Mouse (Mus musculus) liver, embryonic 14.5 days (tissue): ENCODE data around the gene Dusp3. TPM values are rescaled to one million over a fixed set of nuclear protein-coding genes. Genes with fewer than 3 reads are reported as not detected.

Experiments used
- ATAC-seq: fragments of 200-750 bp; cut with Nextera tagmentation; 2 replicates; pipeline ENCODE4 v1.8.0; 2017; ENCODE audit warnings: moderate number of reproducible peaks, mild to moderate bottlenecking, moderate library complexity; ENCODE audit not compliant: insufficient read depth
- DNase-seq, 3 experiments: peaks; one replicate each; pipeline ENCODE4 v3.0.0-alpha.2; 2012 to 2013; ENCODE audit warnings: low read depth in 3 of 3, low spot score in 3 of 3
- H3K27ac ChIP-seq: fragments of 300-500 bp; sonication (generic); 2 replicates; pipeline ENCODE4 v1.5.1; 2014; ENCODE audit warnings: moderate library complexity, mild to moderate bottlenecking, control low read depth, inconsistent platforms
- H3K27me3 ChIP-seq: fragments of 300-500 bp; sonication (generic); 2 replicates; pipeline ENCODE4 v1.6.1; 2014; ENCODE audit warnings: mild to moderate bottlenecking, low read length, moderate library complexity; ENCODE audit not compliant: control insufficient read depth, insufficient read depth
- H3K36me3 ChIP-seq: fragments of 300-500 bp; sonication (generic); replicated peaks from 2 replicates; pipeline ENCODE4 v1.6.1; 2014; ENCODE audit warnings: low read depth; ENCODE audit not compliant: control insufficient read depth, insufficient read depth
- H3K4me1 ChIP-seq, 2 experiments: fragments of 200-500 bp in 1 of 2; fragments of 300-500 bp in 1 of 2; sonication (generic) in 1 of 2; replicated peaks; 2 replicates each; pipeline ENCODE4 v1.6.1; 2012 to 2014; ENCODE audit warnings: antibody characterized with exemption in 1 of 2, inconsistent platforms in 1 of 2, low read length in 1 of 2; ENCODE audit not compliant: control insufficient read depth in 2 of 2, insufficient read depth in 2 of 2
- H3K4me2 ChIP-seq: fragments of 300-500 bp; sonication (generic); 2 replicates; pipeline ENCODE4 v1.6.1; 2014; ENCODE audit warnings: low read depth, mild to moderate bottlenecking, control low read depth, moderate library complexity
- H3K4me3 ChIP-seq, 2 experiments: fragments of 200-500 bp in 1 of 2; fragments of 300-500 bp in 1 of 2; sonication (generic) in 1 of 2; 2 replicates each; pipeline ENCODE4 v1.5.1; 2012 to 2014; ENCODE audit warnings: low read depth in 2 of 2, low read length in 2 of 2, mild to moderate bottlenecking in 2 of 2, control low read depth in 1 of 2, inconsistent platforms in 1 of 2, moderate library complexity in 1 of 2; ENCODE audit not compliant: insufficient read depth in 1 of 2
- H3K9ac ChIP-seq: fragments of 300-500 bp; sonication (generic); replicated peaks from 2 replicates; pipeline ENCODE4 v1.6.1; 2014; ENCODE audit warnings: mild to moderate bottlenecking, control low read depth, moderate library complexity
- H3K9me3 ChIP-seq: fragments of 300-500 bp; sonication (generic); 2 replicates; pipeline ENCODE4 v1.6.1; 2016; ENCODE audit warnings: low read length, mixed read lengths; ENCODE audit not compliant: control insufficient read depth
- CTCF ChIP-seq: IDR thresholded peaks from 2 replicates; pipeline ENCODE4 v1.5.1; 2016; ENCODE audit warnings: antibody characterized with exemption, low read depth, control low read depth
- EP300 ChIP-seq: IDR thresholded peaks from 2 replicates; pipeline ENCODE4 v1.6.1; 2016; ENCODE audit warnings: antibody characterized with exemption, low read depth
- WGBS: fragments of 180-500 bp; shearing (Covaris S2); extraction: QIAGEN DNeasy Blood & Tissue Kit; methylation state at CpG from one replicate; pipeline ENCODE4 v1.1.7; 2014; ENCODE audit not compliant: insufficient replicate concordance; 5-methylcytosine and 5-hydroxymethylcytosine counted together
- polyA plus RNA-seq, 2 experiments: library from polyadenylated mRNA; depleted of rRNA in 1 of 2; stranded (reverse) in 1 of 2; unstranded in 1 of 2; fragments of >200 nt; fragmentation: Nextera tagmentation in 1 of 2; extraction: Ambion mirVana in 1 of 2; gene quantifications; 2 replicates each; pipeline versions ENCODE4 v1.2.1 to v1.2.3; 2012 to 2014

Gene Dusp3
- polyA plus RNA-seq, 2 experiments, result 4.8 to 6.3 TPM

DNA sequence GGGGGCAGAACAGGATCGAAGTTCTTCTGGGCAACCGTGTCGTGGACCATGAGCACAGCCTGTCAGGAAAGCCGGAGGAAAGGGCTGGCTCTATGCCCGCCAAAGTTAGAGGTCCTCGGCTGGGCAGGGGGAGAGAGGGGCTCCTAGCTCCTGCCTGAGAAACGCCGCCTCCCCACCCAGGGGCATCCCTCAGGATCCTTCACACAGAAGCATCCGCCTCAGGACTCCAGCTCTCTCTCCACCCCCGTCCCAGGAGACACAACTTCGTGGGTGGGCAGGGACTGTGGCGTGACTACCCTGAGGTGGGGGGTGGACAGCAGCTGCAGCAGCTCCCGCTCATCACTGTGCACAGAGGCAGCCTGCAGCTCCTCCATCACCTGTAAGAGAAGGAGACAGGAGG lies 36.6 kb upstream of the Dusp3 start:
- DNase-seq (no peak), ATAC-seq (no peak)
- Histone ChIP-seq H3K4me1 (no peaks in the 10 kb centered on the region; a peak in 1 of 4 replicates), H3K9ac (no peak overlapping the region), H3K27ac (no peak overlapping the region), H3K4me3 (no peak overlapping the region), H3K4me2 (no peak overlapping the region), H3K27me3 (peaks cover 35% of the 10 kb centered on the region), H3K36me3 (no peaks in the 10 kb centered on the region), H3K9me3 (no peaks in the 10 kb centered on the region)
- TF ChIP-seq EP300 (no peak), CTCF (no peak)
- WGBS, result 75% methylated on average over 13 of the region's 13 CpGs

DNA sequence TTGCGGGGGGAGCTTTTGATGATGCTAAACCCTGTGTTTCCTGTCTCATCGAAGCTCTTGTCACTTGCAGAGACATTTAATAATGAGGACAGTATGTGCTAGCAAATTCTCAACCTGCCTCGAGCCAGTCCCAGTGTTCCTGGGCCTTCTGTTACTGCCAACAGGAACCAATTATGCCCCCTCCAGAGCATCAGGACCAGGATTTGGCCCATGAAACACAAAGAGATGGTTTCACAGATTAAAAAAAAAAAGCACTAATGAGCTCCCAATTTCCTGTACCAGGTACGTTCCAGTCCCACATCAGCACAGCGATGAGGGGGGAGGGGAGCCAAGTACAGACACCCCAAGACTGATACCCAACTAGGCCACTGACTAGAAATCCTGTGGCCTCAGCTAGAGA lies 34.4 kb upstream of the Dusp3 start:
- Histone ChIP-seq H3K9me3 (no peaks in the 10 kb centered on the region), H3K4me1 (no peaks in the 10 kb centered on the region), H3K9ac (no peak overlapping the region), H3K27ac (no peak overlapping the region), H3K27me3 (peaks cover 15% of the 10 kb centered on the region), H3K4me3 (no peak overlapping the region), H3K4me2 (no peak overlapping the region), H3K36me3 (no peaks in the 10 kb centered on the region)
- DNase-seq (no peak), ATAC-seq (no peak)
- TF ChIP-seq EP300, result no peak
- TF ChIP-seq CTCF, result no peak
- WGBS, result 60% methylated on average over 5 of the region's 5 CpGs

DNA sequence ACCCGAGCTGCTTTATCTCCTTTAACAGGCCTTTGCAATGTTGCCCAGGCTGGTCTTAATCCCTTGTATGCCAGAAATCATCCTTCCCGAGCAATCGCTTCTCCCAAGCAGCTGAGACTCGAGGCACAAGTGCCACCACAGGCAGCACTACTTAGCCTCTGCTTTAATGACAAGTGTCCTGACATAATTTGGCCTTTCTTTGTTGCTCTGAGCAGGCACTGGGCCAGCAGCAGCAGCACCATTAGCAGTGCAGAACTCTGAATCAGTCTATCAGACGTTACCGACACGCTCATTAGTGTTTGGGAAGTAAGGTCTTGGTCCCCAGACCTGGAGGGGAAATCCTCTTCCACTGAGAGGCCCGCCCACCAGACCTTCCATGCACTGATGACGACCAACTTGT lies 32.9 kb upstream of the Dusp3 start:
- WGBS, result 61% methylated on average over 9 of the region's 9 CpGs

DNA sequence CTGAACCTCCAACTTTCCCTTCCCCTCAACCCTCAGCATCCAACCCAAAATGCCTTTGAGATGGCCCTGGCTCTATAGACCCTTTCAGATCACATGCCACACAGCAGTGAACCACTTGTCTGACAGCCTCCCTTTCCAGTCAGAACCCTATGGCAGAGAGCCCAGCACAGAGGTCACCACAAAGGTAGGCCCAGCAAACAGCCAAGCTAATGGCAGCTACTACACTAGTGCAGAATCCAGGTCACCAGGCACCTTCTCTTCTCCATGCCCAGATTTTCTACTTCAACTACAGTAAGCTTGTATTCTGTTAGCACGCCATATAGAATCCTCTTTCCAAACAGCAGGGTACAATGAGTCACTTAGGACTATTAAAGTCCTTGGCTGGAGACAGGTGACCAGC lies 29.3 kb upstream of the Dusp3 start:
- Histone ChIP-seq H3K9ac (no peak overlapping the region), H3K27ac (no peak overlapping the region)
- 52% methylated on average over 1 of the region's 1 CpGs for WGBS

More for the DNA sequence above, 32.9 kb upstream of the Dusp3 start:
- TF ChIP-seq EP300, result no peak
- TF ChIP-seq CTCF, result no peak
- Histone ChIP-seq H3K4me2 (no peak overlapping the region), H3K9ac (no peak overlapping the region), H3K27me3 (no peaks in the 10 kb centered on the region; the same call in none of the 2 replicates), H3K36me3 (no peaks in the 10 kb centered on the region), H3K4me1 (no peaks in the 10 kb centered on the region), H3K4me3 (no peak overlapping the region), H3K27ac (no peak overlapping the region), H3K9me3 (no peaks in the 10 kb centered on the region)
- no peak for DNase-seq
- ATAC-seq, result no peak

DNA sequence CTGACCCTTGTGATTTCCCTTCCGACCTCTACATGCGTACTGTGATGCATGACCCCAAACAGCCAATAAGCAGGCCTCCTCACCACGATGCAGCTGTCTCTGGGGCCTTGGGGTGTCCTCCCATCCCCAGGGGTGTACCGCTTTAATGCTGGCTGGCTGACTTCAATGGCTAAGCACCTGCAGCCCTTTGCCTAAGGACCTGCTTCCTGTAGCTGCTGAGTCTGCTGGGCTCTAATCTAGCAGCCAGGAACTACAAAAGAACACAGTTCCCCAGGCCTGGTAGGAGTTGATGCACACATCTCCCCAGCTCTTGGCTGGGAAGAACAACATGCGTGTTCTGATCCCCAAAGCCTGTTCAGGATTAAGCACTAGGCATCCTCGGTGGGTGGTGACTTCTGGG lies 28.7 kb upstream of the Dusp3 start:
- WGBS, result 61% methylated on average over 6 of the region's 6 CpGs
- ATAC-seq, result no peak
- no peak overlapping the region for H3K4me3 ChIP-seq

More for the DNA sequence above, 29.3 kb upstream of the Dusp3 start:
- no peak for DNase-seq
- TF ChIP-seq EP300, result no peak
- TF ChIP-seq CTCF, result no peak
- ATAC-seq, result no peak
- H3K27me3 ChIP-seq, result no peaks in the 10 kb centered on the region
- H3K4me1 ChIP-seq, result no peaks in the 10 kb centered on the region
- no peaks in the 10 kb centered on the region for H3K9me3 ChIP-seq
- no peak overlapping the region for H3K4me2 ChIP-seq
- no peak overlapping the region for H3K4me3 ChIP-seq
- no peaks in the 10 kb centered on the region for H3K36me3 ChIP-seq

More for the DNA sequence above, 28.7 kb upstream of the Dusp3 start:
- H3K9ac ChIP-seq, result no peak overlapping the region
- H3K4me2 ChIP-seq, result no peak overlapping the region
- TF ChIP-seq CTCF, result no peak
- TF ChIP-seq EP300, result no peak
- no peaks in the 10 kb centered on the region for H3K4me1 ChIP-seq
- no peaks in the 10 kb centered on the region for H3K9me3 ChIP-seq
- H3K27ac ChIP-seq, result no peak overlapping the region
- no peaks in the 10 kb centered on the region for H3K27me3 ChIP-seq
- no peak for DNase-seq
- H3K36me3 ChIP-seq, result no peaks in the 10 kb centered on the region
